Mouse (Mus musculus) forebrain, embryonic 10.5 days (tissue): ENCODE data around the gene Olfr1392. TPM values are rescaled to one million over a fixed set of nuclear protein-coding genes. Genes with fewer than 3 reads are reported as not detected.
"Not testable (repeated sequence)": the region's sequence is repeated elsewhere in the genome, so short reads cannot be mapped to it uniquely, and the experiment has no call there.

ENCODE experiments used
- DNase-seq: peaks from one replicate; pipeline ENCODE4 v3.0.0-alpha.2; 2017; ENCODE audit warnings: low spot score; ENCODE audit errors: extremely low spot score
- H3K27ac ChIP-seq: fragments of 300-500 bp; sonication (generic); 2 replicates; pipeline ENCODE4 v1.5.1; 2016; ENCODE audit warnings: mild to moderate bottlenecking
- H3K27me3 ChIP-seq: fragments of 300-500 bp; sonication (generic); 2 replicates; pipeline ENCODE4 v1.6.1; 2016; ENCODE audit warnings: mild to moderate bottlenecking; ENCODE audit not compliant: poor library complexity, severe bottlenecking
- H3K36me3 ChIP-seq: fragments of 300-500 bp; sonication (generic); replicated peaks from 2 replicates; pipeline ENCODE4 v1.6.1; 2016; ENCODE audit warnings: mild to moderate bottlenecking, moderate library complexity
- H3K4me1 ChIP-seq: fragments of 300-500 bp; sonication (generic); 2 replicates; pipeline ENCODE4 v1.6.1; 2016
- H3K4me3 ChIP-seq: fragments of 300-500 bp; sonication (generic); 2 replicates; pipeline ENCODE4 v1.5.1; 2016; ENCODE audit warnings: mild to moderate bottlenecking, moderate library complexity
- H3K9me3 ChIP-seq: fragments of 300-500 bp; sonication (generic); 2 replicates; pipeline ENCODE4 v1.6.1; 2016; ENCODE audit warnings: mild to moderate bottlenecking, moderate library complexity
- WGBS: fragments of 180-500 bp; shearing (Covaris S2); methylation state at CpG from one replicate; pipeline ENCODE4 v1.1.7; 2016; 5-methylcytosine and 5-hydroxymethylcytosine counted together
- polyA plus RNA-seq: library from polyadenylated mRNA; unstranded; fragments of >200 nt; fragmentation: Nextera tagmentation; extraction: Ambion mirVana; gene quantifications from 2 replicates; pipeline ENCODE4 v1.2.1, GENCODE M21; 2016

Gene Olfr1392
- polyA plus RNA-seq, 1 experiment from 2014 or later = not detected

DNA sequence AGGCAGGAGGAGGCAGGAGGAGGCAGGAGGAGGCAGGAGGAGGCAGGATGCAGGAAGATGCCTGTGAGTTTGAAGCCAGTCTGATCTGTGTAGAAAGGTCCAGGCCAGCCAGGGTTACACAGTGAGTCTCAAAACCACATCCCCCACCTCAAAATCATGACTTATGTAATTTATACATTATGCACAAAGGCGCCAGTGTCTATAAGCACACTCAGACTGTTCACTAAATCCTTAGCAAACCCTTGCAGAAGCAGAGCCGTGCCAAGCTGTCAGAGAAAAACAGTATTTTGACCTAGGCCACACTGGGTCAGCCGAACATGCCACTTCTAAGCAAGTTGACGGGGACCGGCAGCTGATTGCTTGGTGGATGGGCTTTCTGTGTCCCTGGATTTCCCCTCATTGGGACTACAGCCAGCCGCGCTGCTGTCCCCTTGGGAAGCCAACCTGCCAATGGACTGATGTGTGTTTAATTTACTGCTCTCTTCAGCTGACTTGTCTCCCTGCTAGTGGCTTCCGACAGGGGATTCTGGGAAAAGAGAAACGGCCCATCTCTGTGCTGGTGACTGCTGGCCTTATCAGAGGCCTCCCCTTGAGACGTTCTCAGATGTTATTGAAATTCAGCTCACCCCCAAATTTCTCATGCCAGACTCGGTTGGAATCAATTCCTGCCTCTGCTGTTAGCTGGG lies 11.1 kb upstream of the Olfr1392 start:
- 84% methylated on average over 11 of the region's 11 CpGs for WGBS
- H3K4me1 ChIP-seq = no peaks in the 10 kb centered on the region
- no peak for DNase-seq
- no peak overlapping the region for H3K4me3 ChIP-seq
- no peaks in the 10 kb centered on the region for H3K27me3 ChIP-seq
- H3K27ac ChIP-seq = no peak overlapping the region
- H3K36me3 ChIP-seq = no peaks in the 10 kb centered on the region
- no peaks in the 10 kb centered on the region for H3K9me3 ChIP-seq

DNA sequence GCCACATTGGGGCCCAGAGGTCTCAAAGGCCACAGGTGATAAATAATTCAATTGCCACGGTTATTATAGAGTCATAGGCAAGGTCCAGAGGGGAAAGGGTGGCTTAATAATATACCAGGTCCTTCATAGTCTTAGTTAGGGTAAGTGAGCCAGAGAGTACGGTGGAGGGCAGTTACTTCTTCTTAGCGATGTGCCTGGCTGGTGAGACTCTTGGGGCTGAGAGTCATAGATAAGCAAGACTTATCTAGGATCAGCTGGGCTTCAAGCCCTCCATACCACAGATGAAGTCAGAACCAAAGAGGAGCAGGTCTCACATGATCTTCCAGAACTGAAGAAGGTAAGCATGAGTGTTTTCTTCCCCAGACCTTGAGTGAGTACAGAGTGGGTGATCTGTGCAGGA lies 6.9 kb upstream of the Olfr1392 start, which contains the start of gene Olfr1393:
Gene Olfr1393, plus strand, starts transcription at position 83 of the 400 bp plus-strand sequence.
- Histone ChIP-seq H3K4me3 (no peak within 1 kb of the TSS), H3K27ac (no peak within 1 kb of the TSS)
- WGBS = 78% methylated on average over 3 of the region's 3 CpGs

DNA sequence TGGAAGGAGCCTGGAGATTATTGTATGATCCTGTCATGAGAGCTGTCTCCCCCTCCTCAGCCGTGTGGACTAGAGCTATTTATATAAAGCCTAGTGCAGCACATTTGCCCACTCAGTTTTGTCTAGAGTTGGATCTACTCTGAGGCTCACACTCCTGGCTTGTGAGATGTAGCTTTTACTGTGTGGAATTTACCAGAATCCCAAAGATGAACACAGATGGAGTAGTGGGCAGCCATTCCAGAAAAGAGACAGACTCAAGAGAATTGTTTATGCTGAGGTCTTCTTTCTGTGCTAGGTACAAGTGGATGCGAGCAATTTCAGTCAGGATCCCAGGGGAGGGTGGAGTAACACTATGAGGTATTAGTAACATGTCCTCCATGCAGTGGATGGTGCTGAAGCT lies 2.2 kb downstream of the Olfr1392 start:
- 0 out of 2 replicates have a peak, but pooled peaks cover 4% of the 10 kb centered on the region for H3K9me3 ChIP-seq
- H3K4me1 ChIP-seq = no peaks in the 10 kb centered on the region
- no peaks in the 10 kb centered on the region for H3K36me3 ChIP-seq
- H3K27ac ChIP-seq = no peak overlapping the region
- WGBS = 89% methylated on average over 2 of the region's 2 CpGs
- no peaks in the 10 kb centered on the region for H3K27me3 ChIP-seq
- no peak for DNase-seq
- H3K4me3 ChIP-seq = no peak overlapping the region

More for the DNA sequence above, 6.9 kb upstream of the Olfr1392 start, which contains the start of gene Olfr1393:
- Histone ChIP-seq H3K27me3 (no peaks in the 10 kb centered on the region), H3K36me3 (no peaks in the 10 kb centered on the region), H3K9me3 (no peaks in the 10 kb centered on the region), H3K4me1 (no peaks in the 10 kb centered on the region)
- no peak for DNase-seq

DNA sequence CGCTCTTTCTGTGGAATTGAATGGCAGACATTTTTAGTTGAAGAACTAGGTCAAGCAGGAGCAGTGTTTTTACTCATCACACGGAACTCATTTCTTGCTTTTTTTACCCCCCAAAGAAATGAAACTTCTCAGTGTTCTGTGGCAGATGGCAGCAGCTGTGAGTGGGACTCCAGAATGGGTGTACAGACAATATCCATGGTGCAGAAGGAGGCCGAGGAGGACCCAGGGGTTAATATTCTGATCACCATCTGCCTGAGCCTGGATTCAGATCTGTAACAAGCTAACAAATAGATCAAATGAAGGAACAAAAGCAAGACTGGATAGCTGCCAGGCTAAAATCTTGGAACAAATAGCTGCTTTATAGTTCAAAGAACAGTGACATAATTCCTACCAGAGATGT lies 7.7 kb downstream of the Olfr1392 start:
- 87% methylated on average over 3 of the region's 3 CpGs for WGBS
- Histone ChIP-seq H3K27ac (no peak overlapping the region), H3K36me3 (no peaks in the 10 kb centered on the region), H3K9me3 (no peaks in the 10 kb centered on the region), H3K4me1 (no peaks in the 10 kb centered on the region), H3K27me3 (no peaks in the 10 kb centered on the region), H3K4me3 (no peak overlapping the region)
- no peak for DNase-seq

DNA sequence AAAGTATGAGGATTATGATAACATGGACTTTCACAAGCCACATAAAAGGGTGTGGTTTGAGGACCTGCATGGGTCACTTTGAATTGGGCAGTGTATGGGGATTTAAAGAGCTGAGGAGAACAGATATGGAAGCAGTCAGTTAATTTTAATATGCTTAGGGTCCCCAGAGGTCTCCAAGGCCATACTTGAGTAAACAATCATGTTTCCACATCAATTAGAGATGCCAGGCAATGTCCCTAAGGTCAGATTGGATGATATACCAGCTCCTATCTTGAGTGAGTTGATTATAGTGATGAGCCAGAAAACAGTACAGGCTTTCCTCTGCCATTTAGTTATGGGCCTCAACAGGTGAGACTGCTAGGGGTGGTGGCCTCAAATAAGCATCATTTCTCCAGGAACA lies 19.4 kb downstream of the Olfr1392 start, which contains the start of gene Olfr10:
Gene Olfr10, plus strand, starts transcription at position 301 of the 400 bp plus-strand sequence.
- H3K27ac ChIP-seq = no peak within 1 kb of the TSS
- DNase-seq = no peak
- no peak within 1 kb of the TSS for H3K4me3 ChIP-seq
- H3K27me3 ChIP-seq = no peaks in the 10 kb centered on the region
- no peaks in the 10 kb centered on the region for H3K4me1 ChIP-seq
- H3K36me3 ChIP-seq = no peaks in the 10 kb centered on the region
- H3K9me3 ChIP-seq = no peaks in the 10 kb centered on the region

DNA sequence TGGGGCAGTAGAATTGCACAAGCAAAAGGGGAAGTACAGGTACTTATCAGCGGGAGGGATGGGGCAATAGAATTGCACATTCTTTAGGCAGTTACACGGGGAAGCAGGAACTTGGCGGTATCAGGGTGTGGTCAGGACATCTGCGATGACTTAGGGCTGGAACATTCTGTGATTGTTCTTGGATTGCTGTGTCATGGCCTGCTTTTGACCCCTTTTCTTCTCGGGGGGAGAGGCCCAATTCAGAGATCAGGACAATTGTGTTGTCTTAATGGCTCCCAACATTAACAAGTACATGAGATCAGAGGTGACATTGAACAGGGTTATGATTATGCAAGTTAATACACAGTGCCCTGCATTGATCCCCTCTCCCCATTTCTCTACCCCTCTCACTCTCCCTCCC lies 23.5 kb downstream of the Olfr1392 start:
- not testable (repeated sequence) for DNase-seq, H3K9me3 ChIP-seq, H3K27ac ChIP-seq

DNA sequence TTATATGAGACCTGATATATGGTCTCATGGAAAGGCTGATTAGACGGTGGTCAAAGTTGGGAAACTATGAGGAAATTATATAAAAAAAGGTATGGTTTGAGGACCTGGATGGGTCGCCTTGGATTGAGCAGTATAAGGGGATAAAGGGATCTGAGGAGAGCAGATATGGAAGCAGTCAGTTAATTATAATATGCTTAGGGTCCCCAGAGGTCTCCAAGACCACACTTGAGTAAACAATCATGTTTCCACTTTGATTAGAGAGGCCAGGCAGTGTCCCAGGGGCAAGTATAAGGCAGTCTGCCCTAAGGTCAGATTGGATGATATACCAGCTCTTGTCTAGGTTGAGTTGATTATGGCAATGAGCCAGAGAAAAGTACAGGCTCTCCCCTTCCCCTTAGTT lies 37.4 kb downstream of the Olfr1392 start, which contains the start of gene Olfr1391:
Gene Olfr1391, plus strand, starts transcription at position 301 of the 400 bp plus-strand sequence.
- DNase-seq = no peak
- H3K4me3 ChIP-seq = no peak within 1 kb of the TSS
- no peaks in the 10 kb centered on the region for H3K36me3 ChIP-seq
- no peak within 1 kb of the TSS for H3K27ac ChIP-seq
- H3K27me3 ChIP-seq = no peaks in the 10 kb centered on the region
- 81% methylated on average over 2 of the region's 2 CpGs for WGBS
- H3K4me1 ChIP-seq = no peaks in the 10 kb centered on the region
- H3K9me3 ChIP-seq = no peaks in the 10 kb centered on the region

More for the DNA sequence above, 23.5 kb downstream of the Olfr1392 start:
- 87% methylated on average over 5 of the region's 5 CpGs for WGBS
- not testable (repeated sequence) for H3K27me3 ChIP-seq, H3K36me3 ChIP-seq, H3K4me3 ChIP-seq, H3K4me1 ChIP-seq

DNA sequence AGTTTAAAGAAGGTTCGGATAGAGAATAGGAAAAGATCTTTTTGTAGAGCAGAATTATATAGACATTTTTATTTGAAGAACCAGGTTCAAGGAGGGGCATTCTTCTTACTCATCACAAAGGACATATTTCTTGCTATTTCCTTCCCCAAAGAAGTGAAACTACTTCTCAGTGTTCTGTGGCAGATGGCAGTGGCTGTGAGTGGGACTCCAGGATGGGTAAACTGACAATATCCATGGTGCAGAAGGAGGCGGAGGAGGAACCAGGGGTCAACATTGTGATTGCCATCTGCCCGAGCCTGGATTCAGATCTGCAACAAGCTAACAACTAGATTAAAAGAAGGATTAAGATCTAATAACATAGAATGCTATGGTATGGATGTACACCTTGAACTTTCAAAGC lies 41.6 kb downstream of the Olfr1392 start:
- no peak for DNase-seq
- no peaks in the 10 kb centered on the region for H3K4me1 ChIP-seq
- no peaks in the 10 kb centered on the region for H3K27me3 ChIP-seq
- no peaks in the 10 kb centered on the region for H3K9me3 ChIP-seq
- H3K27ac ChIP-seq = no peak overlapping the region
- H3K4me3 ChIP-seq = no peak overlapping the region
- WGBS = 85% methylated on average over 3 of the region's 3 CpGs
- no peaks in the 10 kb centered on the region for H3K36me3 ChIP-seq

DNA sequence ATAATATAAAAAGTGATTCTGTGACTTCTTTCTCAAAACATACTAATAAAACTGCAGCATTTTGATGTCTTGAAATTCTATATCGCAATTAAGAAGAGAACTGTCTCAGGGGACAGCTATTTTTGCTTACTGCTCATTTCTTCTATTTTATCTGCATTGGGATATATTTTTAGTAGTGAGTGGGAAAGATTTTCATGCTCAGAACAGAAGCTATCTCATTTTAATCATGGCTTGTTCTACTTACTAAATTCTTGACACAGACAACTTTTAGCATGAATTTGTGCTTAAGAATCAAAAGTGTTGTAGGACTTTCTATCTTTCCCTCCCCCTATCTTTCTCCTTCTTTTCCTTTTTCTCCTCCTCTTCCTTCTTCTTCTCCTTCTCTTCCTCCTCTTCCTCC lies 44.6 kb downstream of the Olfr1392 start:
- no peaks in the 10 kb centered on the region for H3K27me3 ChIP-seq
- no peak for DNase-seq
- H3K9me3 ChIP-seq = no peaks in the 10 kb centered on the region
- H3K4me1 ChIP-seq = no peaks in the 10 kb centered on the region
- H3K27ac ChIP-seq = no peak overlapping the region
- no peaks in the 10 kb centered on the region for H3K36me3 ChIP-seq
- no peak overlapping the region for H3K4me3 ChIP-seq
- 84% methylated on average over 1 of the region's 1 CpGs for WGBS

DNA sequence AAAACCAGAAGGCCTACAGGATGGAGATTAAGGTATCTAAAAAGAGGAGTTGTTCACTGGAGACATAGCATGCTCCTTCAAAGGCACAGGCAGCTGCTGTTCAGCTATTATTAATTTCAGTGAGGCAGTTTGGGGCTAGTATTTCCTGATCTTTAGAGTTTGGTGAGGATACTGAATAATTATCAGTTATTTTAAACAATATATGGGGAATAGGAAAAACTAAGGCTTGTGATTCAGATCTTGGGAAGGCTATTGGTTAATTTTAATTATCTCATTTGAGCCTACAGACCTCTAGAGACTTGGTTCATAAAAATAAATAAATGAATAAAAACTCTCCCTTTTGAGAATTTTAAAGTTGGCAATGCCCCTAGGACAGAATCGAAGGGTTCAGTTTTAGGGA lies 49.8 kb downstream of the Olfr1392 start, which contains the start of gene Olfr1390:
Gene Olfr1390, plus strand, starts transcription at position 301 of the 400 bp plus-strand sequence.
- Histone ChIP-seq H3K9me3 (no peaks in the 10 kb centered on the region), H3K36me3 (no peaks in the 10 kb centered on the region), H3K27ac (no peak within 1 kb of the TSS), H3K4me1 (no peaks in the 10 kb centered on the region), H3K4me3 (no peak within 1 kb of the TSS), H3K27me3 (no peaks in the 10 kb centered on the region)
- 91% methylated on average over 1 of the region's 1 CpGs for WGBS
- DNase-seq = no peak

DNA sequence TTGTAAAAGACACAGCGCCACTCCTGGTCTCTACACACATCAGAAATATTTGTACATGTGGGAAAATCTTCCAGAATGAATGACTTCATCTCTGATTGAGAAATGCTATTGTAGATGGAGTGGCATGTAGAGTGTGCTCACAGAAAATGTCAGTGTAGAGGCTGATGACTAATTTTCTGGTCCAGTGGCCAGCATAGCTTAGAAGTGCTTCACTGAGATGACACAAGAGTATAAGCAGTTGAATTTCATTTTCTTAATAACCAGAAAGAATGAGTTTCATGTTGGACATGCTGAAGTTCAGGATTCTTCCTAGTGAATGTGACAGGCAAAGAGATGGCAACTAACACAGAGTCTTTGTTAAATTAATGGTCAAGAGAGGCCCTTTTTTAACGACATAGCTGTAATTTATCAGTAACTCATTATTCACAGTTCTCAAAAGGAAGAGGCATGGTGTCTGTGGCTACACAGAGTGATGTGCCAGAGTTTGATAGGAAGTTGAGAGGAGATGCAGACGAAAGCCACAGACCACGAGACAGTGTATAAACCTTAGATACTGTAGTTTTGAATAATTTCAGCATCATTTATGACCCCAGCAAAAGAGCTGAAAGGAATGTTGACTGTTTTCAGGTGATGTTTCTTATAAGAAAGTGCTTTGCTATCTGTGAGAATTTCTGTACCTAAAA lies 52.2 kb downstream of the Olfr1392 start:
- 77% methylated on average over 4 of the region's 4 CpGs for WGBS
- H3K9me3 ChIP-seq = no peaks in the 10 kb centered on the region
- H3K36me3 ChIP-seq = no peaks in the 10 kb centered on the region
- H3K4me1 ChIP-seq = no peaks in the 10 kb centered on the region
- H3K27me3 ChIP-seq = no peaks in the 10 kb centered on the region
- no peak for DNase-seq
- H3K4me3 ChIP-seq = no peak overlapping the region
- H3K27ac ChIP-seq = no peak overlapping the region
